Mouse (Mus musculus) limb, embryonic 14.5 days (tissue): ENCODE measurements around the gene Npm1. TPM values are rescaled to one million over a fixed set of nuclear protein-coding genes. Genes with fewer than 3 reads are reported as not detected.
A peak's percentile ranks its signal among the peaks of the same experiment; 100 is the strongest.

Experiments
- ATAC-seq: fragments of 200-750 bp; cut with Nextera tagmentation; 2 replicates; pipeline ENCODE4 v1.8.0; 2017; ENCODE audit warnings: low read depth, moderate number of reproducible peaks, moderate TSS enrichment; ENCODE audit not compliant: low FRiP score
- DNase-seq: peaks from one replicate; pipeline ENCODE4 v3.0.0-alpha.2; 2015; ENCODE audit warnings: low spot score
- H3K27ac ChIP-seq: fragments of 300-500 bp; sonication (generic); replicated peaks from 2 replicates; pipeline ENCODE4 v1.5.1; 2014; ENCODE audit warnings: low read depth, mild to moderate bottlenecking, low read length, moderate library complexity, mixed read lengths
- H3K27me3 ChIP-seq: fragments of 300-500 bp; sonication (generic); 2 replicates; pipeline ENCODE4 v1.6.1; 2014; ENCODE audit warnings: low read length, mixed read lengths; ENCODE audit not compliant: control insufficient read depth, insufficient read depth
- H3K36me3 ChIP-seq: fragments of 300-500 bp; sonication (generic); 2 replicates; pipeline ENCODE4 v1.6.1; 2014; ENCODE audit warnings: mild to moderate bottlenecking, low read length, moderate library complexity, mixed read lengths; ENCODE audit not compliant: control insufficient read depth, insufficient read depth
- H3K4me1 ChIP-seq: fragments of 300-500 bp; sonication (generic); 2 replicates; pipeline ENCODE4 v1.6.1; 2014; ENCODE audit warnings: antibody characterized with exemption, low read length, mixed read lengths; ENCODE audit not compliant: control insufficient read depth, insufficient read depth
- H3K4me2 ChIP-seq: fragments of 300-500 bp; sonication (generic); replicated peaks from 2 replicates; pipeline ENCODE4 v1.6.1; 2014; ENCODE audit warnings: low read depth, mild to moderate bottlenecking, low read length, moderate library complexity; ENCODE audit not compliant: severe bottlenecking
- H3K4me3 ChIP-seq: fragments of 300-500 bp; sonication (generic); replicated peaks from 2 replicates; pipeline ENCODE4 v1.5.1; 2014; ENCODE audit warnings: low read length
- H3K9ac ChIP-seq: fragments of 300-500 bp; sonication (generic); 2 replicates; pipeline ENCODE4 v1.6.1; 2014; ENCODE audit warnings: mild to moderate bottlenecking, low read depth, low read length, moderate library complexity; ENCODE audit not compliant: severe bottlenecking
- H3K9me3 ChIP-seq: fragments of 300-500 bp; sonication (generic); 2 replicates; pipeline ENCODE4 v1.6.1; 2016; ENCODE audit warnings: low read length; ENCODE audit not compliant: control insufficient read depth
- POLR2A ChIP-seq: fragments of 200-500 bp; IDR thresholded peaks from 2 replicates; pipeline ENCODE4 v1.8.0; 2012; ENCODE audit warnings: inconsistent platforms, mild to moderate bottlenecking, moderate library complexity, borderline replicate concordance; ENCODE audit not compliant: insufficient read depth, insufficient read length; ENCODE audit errors: extremely low read depth
- WGBS: fragments of 180-500 bp; shearing (Covaris S2); extraction: QIAGEN DNeasy Blood & Tissue Kit; methylation state at CpG from one replicate; pipeline ENCODE4 v1.1.7; 2014; 5-methylcytosine and 5-hydroxymethylcytosine counted together
- polyA plus RNA-seq, 2 experiments: library from polyadenylated mRNA; depleted of rRNA in 1 of 2; stranded (reverse) in 1 of 2; unstranded in 1 of 2; fragments of >200 nt; fragmentation: Nextera tagmentation in 1 of 2; extraction: Ambion mirVana in 1 of 2; gene quantifications; 2 replicates each; pipeline versions ENCODE4 v1.2.1 to v1.2.3; 2012 to 2014

Gene Npm1
- polyA plus RNA-seq, 2 experiments, result 1,131 to 1,234 TPM

DNA sequence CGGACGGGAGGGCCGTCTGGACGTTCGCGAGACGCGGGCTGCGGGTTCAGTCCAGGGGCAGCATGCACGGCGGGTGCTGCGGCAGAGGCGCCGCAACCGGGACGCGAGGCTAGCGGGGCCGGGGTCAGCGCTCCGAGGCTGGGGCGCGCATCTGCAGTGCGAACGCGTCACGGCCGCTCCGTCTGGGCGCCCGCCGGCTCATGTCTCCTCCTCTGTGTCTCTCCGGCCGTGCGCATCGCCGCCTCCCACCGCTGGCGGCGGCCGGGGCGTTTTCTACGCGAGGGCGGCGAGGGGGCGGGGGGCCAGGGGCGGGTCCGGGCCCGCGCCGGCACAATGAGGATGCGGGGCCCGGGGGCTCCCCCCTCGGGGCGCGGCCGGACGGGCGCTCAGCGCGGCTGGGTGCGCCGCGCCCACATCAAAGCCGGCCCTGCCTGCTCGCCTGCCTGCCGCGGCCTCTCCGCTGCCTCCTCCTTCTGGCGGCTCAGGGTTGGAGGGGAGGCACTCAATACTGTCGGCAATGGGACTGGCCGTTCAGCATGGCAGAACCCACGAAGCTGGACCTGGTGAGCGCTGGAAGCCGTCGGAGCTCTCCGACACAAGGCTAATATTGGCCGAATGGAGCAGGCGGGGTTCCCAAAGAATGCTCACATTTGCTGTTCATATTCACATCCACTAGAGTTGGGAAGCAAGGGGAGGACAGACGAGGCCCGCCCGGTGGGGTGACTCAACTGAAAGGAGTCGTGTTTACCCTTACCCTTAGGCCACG, 15.3 kb downstream of the Npm1 start:
- H3K27me3 ChIP-seq, result 0 out of 2 replicates have a peak, but pooled peaks cover 9% of the 10 kb centered on the region
- H3K4me1 ChIP-seq, result peaks cover 30% of the 10 kb centered on the region

DNA sequence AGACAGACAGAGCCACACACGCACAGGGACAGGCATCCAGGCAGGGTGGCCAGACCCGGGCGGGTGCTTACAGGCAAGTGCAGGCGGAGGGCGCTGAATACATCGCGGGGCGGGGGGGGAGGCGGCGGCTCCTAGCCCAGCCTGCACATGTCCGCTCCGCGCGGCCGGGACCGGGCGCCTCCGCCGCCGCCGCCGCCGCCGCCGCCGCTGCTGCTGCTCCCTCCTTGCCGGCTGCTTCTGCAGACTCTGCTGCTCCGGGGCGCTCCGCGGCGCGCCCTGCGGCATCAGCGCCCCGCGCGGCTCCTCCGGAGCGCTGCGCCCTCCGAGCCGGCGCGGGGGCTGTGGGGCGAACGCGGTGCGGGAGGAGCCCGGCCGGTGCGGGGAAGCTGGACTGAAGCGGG, 15.8 kb downstream of the Npm1 start, which contains the start of gene Fgf18:
Gene Fgf18 (minus strand): TSS at position 230 of the 401 bp plus-strand sequence.
- peak within 1 kb of the TSS; percentile 69 for H3K4me3 ChIP-seq
- H3K9ac ChIP-seq, result peak within 1 kb of the TSS; percentile 70
- no peaks in the 10 kb centered on the region for H3K9me3 ChIP-seq
- peak within 1 kb of the TSS; percentile 80 for H3K27ac ChIP-seq
- peak; percentile 46 for DNase-seq
- peak within 1 kb of the TSS; percentile 94 for H3K4me2 ChIP-seq
- under 1% methylated on average over 16 of the region's 53 CpGs for WGBS
- ATAC-seq, result peak; percentile 9; the same call in 1 of the 2 replicates
- H3K27me3 ChIP-seq, result 0 out of 2 replicates have a peak, but pooled peaks cover 9% of the 10 kb centered on the region
- TF ChIP-seq POLR2A, result no peak
- peaks cover 26% of the 10 kb centered on the region for H3K36me3 ChIP-seq
- peaks cover 30% of the 10 kb centered on the region for H3K4me1 ChIP-seq

More for the DNA sequence above, 15.3 kb downstream of the Npm1 start:
- TF ChIP-seq POLR2A, result no peak
- H3K9me3 ChIP-seq, result no peaks in the 10 kb centered on the region
- WGBS, result under 1% methylated on average over 37 of the region's 85 CpGs
- ATAC-seq (peak; percentile 38), DNase-seq (peak; percentile 62)
- peak overlapping the region; percentile 69 for H3K4me3 ChIP-seq
- H3K4me2 ChIP-seq, result peak overlapping the region; percentile 94
- H3K9ac ChIP-seq, result peak overlapping the region; percentile 70
- H3K36me3 ChIP-seq, result peaks cover 30% of the 10 kb centered on the region
- H3K27ac ChIP-seq, result peak overlapping the region; percentile 80

DNA sequence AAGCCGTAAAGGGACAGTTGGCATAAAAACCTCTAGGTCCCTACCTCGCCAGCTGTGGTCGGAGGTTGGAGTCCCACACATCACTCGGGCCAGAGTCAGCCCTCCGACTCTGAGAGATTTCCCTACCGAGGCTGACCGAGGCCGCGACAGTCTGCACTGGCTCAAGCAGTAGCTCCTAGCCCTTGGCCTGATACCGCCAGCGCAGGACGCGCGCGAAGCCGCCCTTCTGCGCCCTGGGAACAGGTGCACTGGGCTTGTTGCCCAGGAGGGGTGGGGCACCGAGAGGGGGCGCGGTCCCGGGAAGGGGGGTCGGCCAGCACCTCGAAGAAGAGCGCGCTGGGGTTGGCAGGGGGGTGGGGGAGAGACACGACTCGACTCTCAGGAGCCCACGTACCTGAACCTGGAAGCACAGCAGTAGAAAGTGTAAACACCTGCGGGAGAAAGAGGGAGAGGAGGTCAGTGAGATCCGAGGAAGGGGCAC, 16.3 kb downstream of the Npm1 start:
- Histone ChIP-seq H3K9ac (peak overlapping the region; percentile 70), H3K9me3 (no peaks in the 10 kb centered on the region), H3K27ac (peak overlapping the region; percentile 80; the same call in 1 of the 2 replicates), H3K36me3 (peaks cover 21% of the 10 kb centered on the region), H3K4me1 (peaks cover 30% of the 10 kb centered on the region), H3K4me2 (peak overlapping the region; percentile 94), H3K27me3 (0 out of 2 replicates have a peak, but pooled peaks cover 9% of the 10 kb centered on the region), H3K4me3 (peak overlapping the region; percentile 69)
- WGBS, result under 1% methylated on average over 29 of the region's 30 CpGs
- ATAC-seq (no peak), DNase-seq (no peak)
- no peak for TF ChIP-seq POLR2A

DNA sequence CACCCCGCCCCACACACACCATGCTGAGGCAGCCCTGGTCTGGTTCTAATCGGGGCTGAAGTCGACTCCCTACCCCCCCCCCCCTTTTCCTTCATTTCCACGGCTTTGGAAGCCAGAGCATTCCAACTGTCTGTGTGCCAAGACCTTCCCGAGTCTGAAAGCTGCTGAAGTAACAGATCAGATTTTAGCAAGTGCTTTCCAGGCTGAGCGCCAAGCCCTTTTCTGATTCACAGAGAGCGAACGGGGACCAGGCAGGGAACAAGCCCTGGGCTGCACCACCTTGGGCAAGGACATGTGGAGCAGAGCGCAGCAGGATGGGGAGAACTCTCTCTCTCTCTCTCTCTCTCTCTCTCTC, 16.9 kb downstream of the Npm1 start:
- 6% methylated on average over 9 of the region's 9 CpGs for WGBS
- peak; percentile 59 for ATAC-seq
- H3K9ac ChIP-seq, result peak overlapping the region; percentile 70; the same call in 1 of the 2 replicates

More for the DNA sequence above, 16.9 kb downstream of the Npm1 start:
- H3K36me3 ChIP-seq, result peaks cover 18% of the 10 kb centered on the region
- DNase-seq, result peak; percentile 98
- H3K27me3 ChIP-seq, result 0 out of 2 replicates have a peak, but pooled peaks cover 9% of the 10 kb centered on the region
- H3K9me3 ChIP-seq, result no peaks in the 10 kb centered on the region
- peak overlapping the region; percentile 69 for H3K4me3 ChIP-seq
- peak overlapping the region; percentile 80; the same call in 1 of the 2 replicates for H3K27ac ChIP-seq
- H3K4me1 ChIP-seq, result peaks cover 30% of the 10 kb centered on the region
- TF ChIP-seq POLR2A, result no peak
- H3K4me2 ChIP-seq, result peak overlapping the region; percentile 94
